Mouse (Mus musculus) CH12.LX (cell line): ENCODE measurements around the gene Inpp5f. TPM values are rescaled to one million over a fixed set of nuclear protein-coding genes. Genes with fewer than 3 reads are reported as not detected.
"Not testable (repeated sequence)": the region's sequence is repeated elsewhere in the genome, so short reads cannot be mapped to it uniquely, and the experiment has no call there.

ENCODE experiments used
- DNase-seq: peaks from one replicate; pipeline ENCODE4 v3.0.0-alpha.2; 2013; ENCODE audit errors: extremely low read depth
- H3K27ac ChIP-seq: 2 replicates; pipeline ENCODE4 v1.5.1; 2012; ENCODE audit warnings: low read depth, mild to moderate bottlenecking, control low read depth, moderate library complexity; ENCODE audit not compliant: insufficient read depth
- H3K27me3 ChIP-seq: replicated peaks from 2 replicates; pipeline ENCODE3; 2012; ENCODE audit warnings: inconsistent platforms
- H3K36me3 ChIP-seq, 2 experiments: replicated peaks in 1 of 2; 2 replicates each; pipeline versions ENCODE3 to v1.6.1; 2012; ENCODE audit warnings: inconsistent platforms in 1 of 2, low read length in 1 of 2, mild to moderate bottlenecking in 1 of 2, mixed read lengths in 1 of 2, moderate library complexity in 1 of 2; ENCODE audit not compliant: control insufficient read depth in 1 of 2, insufficient read depth in 1 of 2
- H3K4me1 ChIP-seq, 2 experiments: 2 replicates each; pipeline ENCODE4 v1.6.1; 2012; ENCODE audit warnings: inconsistent platforms in 1 of 2, moderate library complexity in 1 of 2; ENCODE audit not compliant: insufficient read depth in 2 of 2, control insufficient read depth in 1 of 2
- H3K4me2 ChIP-seq: 2 replicates; pipeline ENCODE4 v1.6.1; 2012; ENCODE audit warnings: low read depth, mild to moderate bottlenecking, control low read depth; ENCODE audit not compliant: poor library complexity, insufficient read depth, severe bottlenecking
- H3K4me3 ChIP-seq, 3 experiments: fragments of 150-350 bp in 1 of 3; sonication (generic) in 1 of 3; replicated peaks in 1 of 3; 2 replicates each; pipeline versions ENCODE3 to v1.5.1; 2011 to 2012; ENCODE audit warnings: low read depth in 2 of 3, low read length in 2 of 3, mild to moderate bottlenecking in 2 of 3, moderate library complexity in 2 of 3, control low read depth in 1 of 3, improper control_type of control experiment in 1 of 3, inconsistent platforms in 1 of 3, mixed read lengths in 1 of 3; ENCODE audit not compliant: poor library complexity in 1 of 3
- H3K79me2 ChIP-seq: replicated peaks from 2 replicates; pipeline ENCODE4 v1.6.1; 2012; ENCODE audit warnings: mild to moderate bottlenecking, moderate library complexity; ENCODE audit not compliant: control insufficient read depth, poor library complexity, insufficient read depth, severe bottlenecking; ENCODE audit errors: extremely low read depth
- H3K9ac ChIP-seq: 2 replicates; pipeline ENCODE4 v1.6.1; 2012; ENCODE audit warnings: low read depth, mild to moderate bottlenecking, control low read depth, moderate library complexity; ENCODE audit not compliant: insufficient read depth
- H3K9me3 ChIP-seq: replicated peaks from 2 replicates; pipeline ENCODE3; 2012; ENCODE audit warnings: low read length, inconsistent platforms, mixed read lengths
- BHLHE40 ChIP-seq: IDR thresholded peaks from 2 replicates; pipeline ENCODE4 v1.6.1; 2011; ENCODE audit warnings: mild to moderate bottlenecking, low read depth, low read length, improper control_type of control experiment
- CHD1 ChIP-seq: IDR thresholded peaks from 2 replicates; pipeline ENCODE4 v1.6.1; 2012; ENCODE audit warnings: low read depth, low read length, improper control_type of control experiment, inconsistent platforms
- CHD2 ChIP-seq: IDR thresholded peaks from 2 replicates; pipeline ENCODE4 v1.6.1; 2011; ENCODE audit warnings: low read length, improper control_type of control experiment
- E2F4 ChIP-seq: IDR thresholded peaks from 2 replicates; pipeline ENCODE4 v1.6.1; 2011; ENCODE audit warnings: low read depth, low read length, improper control_type of control experiment; ENCODE audit not compliant: insufficient replicate concordance
- EP300 ChIP-seq: IDR thresholded peaks from 2 replicates; pipeline ENCODE4 v1.6.1; 2011; ENCODE audit warnings: low read length, improper control_type of control experiment
- HCFC1 ChIP-seq: IDR thresholded peaks from 2 replicates; pipeline ENCODE4 v1.6.1; 2012; ENCODE audit warnings: low read depth, mild to moderate bottlenecking, inconsistent platforms, low read length, improper control_type of control experiment
- IRF4 ChIP-seq: IDR thresholded peaks from 2 replicates; pipeline ENCODE4 v1.6.1; 2014; ENCODE audit warnings: low read depth, mild to moderate bottlenecking, inconsistent platforms, low read length, improper control_type of control experiment
- JUND ChIP-seq: conservative IDR thresholded peaks from 2 replicates; pipeline ENCODE4 v1.6.1; 2011; ENCODE audit warnings: low read depth, low read length, improper control_type of control experiment
- KAT2A ChIP-seq: IDR thresholded peaks from 2 replicates; pipeline ENCODE4 v1.6.1; 2012; ENCODE audit warnings: low read length, improper control_type of control experiment, inconsistent platforms; ENCODE audit not compliant: insufficient replicate concordance
- MAFK ChIP-seq: IDR thresholded peaks from 2 replicates; pipeline ENCODE4 v1.6.1; 2011; ENCODE audit warnings: low read length, improper control_type of control experiment; ENCODE audit not compliant: insufficient replicate concordance
- MAX ChIP-seq: IDR thresholded peaks from 2 replicates; pipeline ENCODE4 v1.6.1; 2011; ENCODE audit warnings: low read length, improper control_type of control experiment
- MAZ ChIP-seq: IDR thresholded peaks from 2 replicates; pipeline ENCODE4 v1.6.1; 2012; ENCODE audit warnings: low read depth, mild to moderate bottlenecking, inconsistent platforms, low read length, improper control_type of control experiment, moderate library complexity
- MYC ChIP-seq: IDR thresholded peaks from 2 replicates; pipeline ENCODE4 v1.6.1; 2011; ENCODE audit warnings: low read depth, mild to moderate bottlenecking, improper control_type of control experiment, low read length
- NELFE ChIP-seq: IDR thresholded peaks from 2 replicates; pipeline ENCODE4 v1.6.1; 2011; ENCODE audit warnings: low read depth, low read length, improper control_type of control experiment
- PAX5 ChIP-seq: IDR thresholded peaks from 2 replicates; pipeline ENCODE4 v1.6.1; 2012; ENCODE audit warnings: low read length, inconsistent platforms, mixed read lengths
- POLR2AphosphoS2 ChIP-seq: IDR thresholded peaks from 2 replicates; pipeline ENCODE4 v1.6.1; 2011; ENCODE audit warnings: low read depth, low read length, improper control_type of control experiment
- RCOR1 ChIP-seq: conservative IDR thresholded peaks from 2 replicates; pipeline ENCODE4 v1.6.1; 2012; ENCODE audit warnings: low read depth, mild to moderate bottlenecking, inconsistent platforms, low read length, improper control_type of control experiment
- TCF12 ChIP-seq: IDR thresholded peaks from 2 replicates; pipeline ENCODE4 v1.6.1; 2014; ENCODE audit warnings: low read depth, mild to moderate bottlenecking, inconsistent platforms, low read length, improper control_type of control experiment
- UBTF ChIP-seq: IDR thresholded peaks from 2 replicates; pipeline ENCODE4 v1.6.1; 2012; ENCODE audit warnings: low read depth, mild to moderate bottlenecking, inconsistent platforms, low read length, improper control_type of control experiment, moderate library complexity
- ZC3H11A ChIP-seq: IDR thresholded peaks from 2 replicates; pipeline ENCODE4 v1.6.1; 2012; ENCODE audit warnings: low read depth, mild to moderate bottlenecking, inconsistent platforms, low read length, improper control_type of control experiment
- ZKSCAN1 ChIP-seq: IDR thresholded peaks from 2 replicates; pipeline ENCODE4 v1.6.1; 2012; ENCODE audit warnings: low read depth, inconsistent platforms, low read length, improper control_type of control experiment, borderline replicate concordance
- ZNF384 ChIP-seq: IDR thresholded peaks from 2 replicates; pipeline ENCODE4 v1.6.1; 2012; ENCODE audit warnings: low read depth, low read length, improper control_type of control experiment, inconsistent platforms
- dilution Hi-C: fragments of 300-500 bp; cut with MboI; formaldehyde crosslinking; loops from 2 replicates; pipeline ENCODE4 v1.14.3; 2020; ENCODE audit warnings: low sequenced_read_pairs; ENCODE audit not compliant: extremely low pct_unique_long_range_greater_than_20kb, extremely low pct_ligation_motif_present
- in situ Hi-C: fragments of 300-500 bp; cut with MboI; formaldehyde crosslinking; loops from 3 replicates; pipeline ENCODE4 v1.14.3; 2019; ENCODE audit warnings: low sequenced_read_pairs, low pct_ligation_motif_present, low pct_unique_long_range_greater_than_20kb, mixed read lengths
- polyA plus RNA-seq: library from polyadenylated mRNA; unstranded; fragments of >175 nt; gene quantifications from 2 replicates; pipeline ENCODE4 v1.2.1, GENCODE M21; 2012; ENCODE audit warnings: low read depth; ENCODE audit not compliant: insufficient read length
- total RNA-seq, 2 experiments: library from RNA; depleted of rRNA; stranded (reverse); fragments of 300-350 nt in 1 of 2; fragments of >200 nt in 1 of 2; gene quantifications; 2 replicates each; pipeline ENCODE4 v1.2.3; 2012 to 2014

The Inpp5f gene
- total and polyA plus RNA-seq, 3 experiments = 4.0 to 6.2 (median 5.5) TPM

GRCm38 (mm10) chr7:128599072-128599471 lies 12.1 kb upstream of the Inpp5f start:
- in situ Hi-C loops (no loop called here), dilution Hi-C loops (no loop called here)
- Histone ChIP-seq H3K36me3 (no peaks in the 10 kb centered on the region), H3K27ac (no peak overlapping the region), H3K4me3 (no peak overlapping the region), H3K4me2 (no peak overlapping the region), H3K27me3 (no peaks in the 10 kb centered on the region), H3K79me2 (no peaks in the 10 kb centered on the region), H3K4me1 (peaks cover 0 to 5% of the 10 kb centered on the region in 2 experiments; a peak in 1 of 4 replicates), H3K9me3 (peaks cover 3% of the 10 kb centered on the region), H3K9ac (no peak overlapping the region)
- no peak for DNase-seq
- TF ChIP-seq BHLHE40 (no peak), HCFC1 (no peak), MAZ (no peak), NELFE (no peak), CHD2 (no peak), E2F4 (no peak), JUND (no peak), PAX5 (no peak), ZNF384 (no peak), IRF4 (no peak), MAFK (no peak), MAX (no peak), EP300 (no peak), ZC3H11A (no peak), RCOR1 (no peak), ZKSCAN1 (no peak), MYC (no peak), KAT2A (no peak), UBTF (no peak)

- Histone ChIP-seq H3K4me1 (peaks cover 0 to 5% of the 10 kb centered on the region in 2 experiments; a peak in 1 of 4 replicates), H3K27ac (no peak overlapping the region), H3K4me2 (no peak overlapping the region), H3K36me3 (no peaks in the 10 kb centered on the region), H3K4me3 (no peak overlapping the region), H3K9ac (no peak overlapping the region), H3K9me3 (peaks cover 4% of the 10 kb centered on the region), H3K79me2 (no peaks in the 10 kb centered on the region), H3K27me3 (no peaks in the 10 kb centered on the region)
- no peak for DNase-seq
- in situ Hi-C loops (no loop called here), dilution Hi-C loops (no loop called here)
- TF ChIP-seq POLR2AphosphoS2 (no peak), ZC3H11A (no peak), HCFC1 (no peak), MAZ (no peak), TCF12 (no peak), NELFE (no peak), CHD1 (no peak)
Observed at GRCm38 (mm10) chr7:128601826-128602225, 9.3 kb upstream of the Inpp5f start.

GRCm38 (mm10) chr7:128609936-128610335 lies 1.2 kb upstream of the Inpp5f start:
- H3K4me1 ChIP-seq = peaks cover 0 to 14% of the 10 kb centered on the region in 2 experiments; a peak in 2 of 4 replicates
- DNase-seq, H3K36me3 ChIP-seq, H3K27me3 ChIP-seq, H3K9me3 ChIP-seq, dilution Hi-C loops, in situ Hi-C loops, H3K9ac ChIP-seq, H3K4me2 ChIP-seq, H3K4me3 ChIP-seq, H3K27ac ChIP-seq, H3K79me2 ChIP-seq: not testable (repeated sequence)
